Mouse (Mus musculus): ENCODE measurements at regions not wholly inside any gene's neighbourhood (a gene's known extent, or its start where the extent isn't known, plus 50 kb on each side); places are given as distances from the start of the nearest gene placed in this dataset.

DNA sequence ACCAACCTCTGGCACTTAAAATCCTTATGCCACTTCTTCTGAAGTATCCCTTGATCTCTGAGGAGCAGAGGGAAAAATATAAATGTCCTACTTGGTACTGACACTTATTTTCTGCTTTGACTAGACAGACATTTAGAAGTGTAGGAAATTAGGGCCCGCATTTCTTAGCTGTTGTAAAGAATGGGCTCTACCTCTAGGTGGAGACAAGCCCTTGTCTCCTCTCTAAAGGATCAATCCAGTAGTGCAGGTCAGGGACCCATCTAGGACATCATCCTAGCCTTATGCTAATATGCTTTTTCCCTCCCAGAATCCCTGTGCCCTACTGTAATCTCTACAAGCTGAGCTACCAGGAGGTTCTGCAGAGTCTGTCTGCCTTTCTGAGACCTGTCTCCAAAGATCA lies 541.1 kb downstream of the Plod2 start:
- in situ Hi-C loops (cut with MboI; ENCODE audit: low sequenced_read_pairs), result no loop called here

- in situ Hi-C loops (cut with MboI; ENCODE audit: low sequenced_read_pairs), result no loop called here
These were observed 556.1 kb downstream of the Plod2 start for GRCm38 (mm10) chr9:93098008-93098581.

DNA sequence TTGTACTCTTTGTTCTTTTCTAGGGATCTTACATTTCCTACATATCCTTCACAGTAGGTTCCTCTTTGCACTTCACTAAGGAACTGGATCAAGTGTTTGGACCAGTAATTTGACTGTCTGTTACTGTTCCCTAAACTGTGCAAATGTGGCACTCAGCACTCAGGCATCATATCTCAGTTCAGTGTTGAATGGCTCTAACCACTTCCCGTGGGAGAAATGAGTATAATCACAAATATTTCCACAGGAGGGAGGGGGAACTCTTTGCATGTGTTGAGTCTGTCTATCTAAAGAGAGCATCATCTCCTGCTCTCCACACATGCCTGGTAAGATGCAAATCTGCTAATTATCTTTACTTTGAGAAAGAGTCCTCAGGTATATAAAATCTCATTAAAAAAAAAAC lies 588.5 kb downstream of the Plod2 start:
- in situ Hi-C loops (cut with MboI; ENCODE audit: low sequenced_read_pairs), result no loop called here

GRCm38 (mm10) chr9:93131620-93132200 lies 589.7 kb downstream of the Plod2 start:
- in situ Hi-C loops (cut with MboI; ENCODE audit: low sequenced_read_pairs), result no loop called here

GRCm38 (mm10) chr9:93136349-93136748 lies 594.3 kb downstream of the Plod2 start:
- in situ Hi-C loops (cut with MboI; ENCODE audit: low sequenced_read_pairs), result no loop called here

DNA sequence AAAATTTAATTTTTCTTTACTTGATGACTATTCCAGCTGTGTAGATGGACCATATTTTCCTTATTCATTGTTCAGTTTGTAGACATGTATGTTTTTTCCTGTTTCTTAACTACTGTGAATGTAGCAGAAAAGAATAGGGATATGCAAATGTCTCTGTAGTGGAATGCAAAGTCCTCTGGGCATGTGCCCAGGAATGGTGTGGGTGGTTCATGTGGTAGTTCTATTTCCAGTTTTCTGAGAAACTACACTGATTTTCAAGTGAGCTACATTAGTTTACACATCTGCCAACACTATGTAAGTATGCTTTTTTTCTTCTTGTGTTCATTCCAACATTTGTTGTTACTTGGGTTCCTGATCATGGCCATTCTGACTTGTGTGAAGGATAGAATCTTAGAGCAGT lies 628.0 kb downstream of the Plod2 start:
- in situ Hi-C loops (cut with MboI; ENCODE audit: low sequenced_read_pairs), result no loop called here

- in situ Hi-C loops (cut with MboI; ENCODE audit: low sequenced_read_pairs), result no loop called here
These were observed 644.6 kb downstream of the Plod2 start for GRCm38 (mm10) chr9:93186638-93187037.

DNA sequence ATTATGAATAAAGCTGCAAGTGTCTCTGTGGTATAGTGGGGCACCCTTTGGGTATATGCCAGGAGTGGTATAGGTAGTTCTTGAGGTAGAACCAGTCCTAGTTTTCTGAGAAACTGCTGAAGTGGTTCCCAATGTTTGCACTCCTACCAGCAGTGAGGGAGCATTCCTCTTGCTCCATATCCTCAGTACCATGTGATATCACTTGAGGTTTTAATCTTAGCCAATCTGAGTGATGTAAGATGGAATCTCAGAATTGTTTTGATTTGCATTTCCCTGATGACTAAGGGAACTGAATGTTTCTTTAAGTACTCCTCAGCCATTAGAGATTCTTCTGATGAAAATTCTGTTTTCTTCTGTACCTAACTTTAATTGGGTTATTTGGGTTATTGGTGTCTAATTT lies 690.5 kb downstream of the Plod2 start:
- in situ Hi-C loops (cut with MboI; ENCODE audit: low sequenced_read_pairs), result no loop called here

- in situ Hi-C loops (cut with MboI; ENCODE audit: low sequenced_read_pairs), result no loop called here
These were observed 710.1 kb downstream of the Plod2 start for GRCm38 (mm10) chr9:93252146-93252545.

- in situ Hi-C loops (cut with MboI; ENCODE audit: low sequenced_read_pairs), result no loop called here
These were observed 755.3 kb downstream of the Plod2 start for GRCm38 (mm10) chr9:93297332-93297731.

- in situ Hi-C loops (cut with MboI; ENCODE audit: low sequenced_read_pairs), result no loop called here
These were observed 764.7 kb downstream of the Plod2 start for GRCm38 (mm10) chr9:93306753-93307152.

- in situ Hi-C loops (cut with MboI; ENCODE audit: low sequenced_read_pairs), result no loop called here
These were observed 787.1 kb downstream of the Plod2 start for GRCm38 (mm10) chr9:93328997-93329682.

Data from CH12F3 (cell line).